Mouse (Mus musculus) olfactory bulb, adult 2 months (tissue): Measurements from ENCODE around the gene Atoh7.

Experiments
- CTCF ChIP-seq: fragments of 200-500 bp; IDR thresholded peaks from 2 replicates; pipeline ENCODE4 v1.5.1; 2012; ENCODE audit warnings: low read depth, mild to moderate bottlenecking, low read length, moderate library complexity; ENCODE audit not compliant: insufficient read depth
- POLR2A ChIP-seq: fragments of 200-500 bp; IDR thresholded peaks from 2 replicates; pipeline ENCODE4 v1.6.1; 2012; ENCODE audit warnings: mild to moderate bottlenecking, low read depth, low read length, moderate library complexity; ENCODE audit not compliant: insufficient read depth

DNA sequence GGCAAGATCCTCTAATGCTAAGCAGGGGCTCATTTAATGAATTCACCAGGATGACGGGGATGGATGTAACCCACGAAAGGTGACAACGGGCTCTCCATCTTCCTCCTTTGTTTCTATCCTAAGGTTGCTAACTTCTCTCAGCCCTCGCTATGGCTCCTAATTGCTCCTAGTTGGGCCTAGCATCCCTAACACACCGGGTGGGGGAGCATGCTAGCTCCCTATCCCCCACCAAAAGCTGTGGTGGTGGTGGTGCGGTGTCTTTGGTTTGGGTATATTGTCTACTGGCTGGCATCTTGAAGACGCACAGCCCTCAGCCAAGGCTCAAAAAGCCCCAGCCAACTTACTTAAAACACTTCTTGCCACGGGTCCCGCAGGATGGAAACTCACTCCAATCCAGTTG is 16.9 kb downstream of the Atoh7 start:
- no peak for TF ChIP-seq CTCF
- TF ChIP-seq POLR2A: no peak
